Mouse (Mus musculus): ENCODE measurements around the gene Tex14. TPM values are rescaled to one million over a fixed set of nuclear protein-coding genes. Genes with fewer than 3 reads are reported as not detected.
"Not testable (repeated sequence)": the region's sequence is repeated elsewhere in the genome, so short reads cannot be mapped to it uniquely, and the experiment has no call there.

Tex14 gene
- polyA plus RNA-seq, 1 experiment: 0.98 TPM

- no peak for DNase-seq
- TF ChIP-seq POLR2A (IDR thresholded peaks at IDR 0.05; ENCODE audit: borderline replicate concordance, insufficient read depth, low read length) (no peak), CTCF (IDR thresholded peaks at IDR 0.05; ENCODE audit: borderline replicate concordance, insufficient read depth, low read depth, low read length) (no peak)
- Histone ChIP-seq H3K4me3 (replicated peaks; ENCODE audit: insufficient read depth, low read depth, low read length) (no peak overlapping the region), H3K4me1 (ENCODE audit: control insufficient read depth, insufficient read depth, low read length) (no peaks in the 10 kb centered on the region), H3K27ac (ENCODE audit: insufficient read depth, low read length) (no peak overlapping the region), H3K27me3 (ENCODE audit: control insufficient read depth, insufficient read depth, low read length) (no peaks in the 10 kb centered on the region)
- 87% methylated on average over 10 of the region's 10 CpGs for WGBS
These were observed 35.0 kb downstream of the Tex14 start for GRCm38 (mm10) chr11:87439796-87440420.

- peak; percentile 86 to 89 for DNase-seq
- WGBS: under 1% methylated on average over 32 of the region's 62 CpGs
- peak overlapping the region; percentile 53 for H3K4me3 ChIP-seq (replicated peaks; ENCODE audit: insufficient read depth, low read depth, low read length)
- H3K4me1 ChIP-seq (ENCODE audit: control insufficient read depth, insufficient read depth, low read length); H3K27me3 ChIP-seq (ENCODE audit: control insufficient read depth, insufficient read depth, low read length): not testable (repeated sequence)
- H3K27ac ChIP-seq (ENCODE audit: insufficient read depth, low read length): peak overlapping the region; percentile 66
- TF ChIP-seq POLR2A (IDR thresholded peaks at IDR 0.05; ENCODE audit: borderline replicate concordance, insufficient read depth, low read length): peak; percentile 38; the same call in 1 of the 2 replicates
These were observed 37.9 kb downstream of the Tex14 start for GRCm38 (mm10) chr11:87442643-87443372.

DNA sequence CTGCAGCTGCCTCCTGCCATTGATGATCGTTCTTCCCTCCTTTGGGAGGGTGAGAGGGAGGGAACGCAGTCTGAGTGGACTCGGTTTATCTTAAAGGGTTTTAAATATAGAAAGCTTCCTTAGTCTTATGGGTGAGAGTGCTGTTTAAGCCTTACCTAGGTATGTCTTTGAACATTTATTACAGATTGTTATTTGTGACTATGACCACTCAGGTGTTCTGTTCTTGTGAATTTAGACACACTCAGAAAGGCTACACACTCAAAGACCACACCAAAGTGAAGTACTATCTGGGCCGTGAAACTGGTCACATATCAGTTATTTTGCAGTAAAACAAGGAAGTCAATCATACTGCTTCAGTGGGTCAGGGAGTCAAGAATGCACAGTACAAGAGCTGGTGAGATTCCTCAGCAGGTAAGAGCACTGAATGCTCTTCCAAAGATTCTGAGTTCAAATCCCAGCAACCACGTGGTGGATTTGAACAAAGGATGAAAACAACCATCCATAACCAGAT is 38.6 kb downstream of the Tex14 start:
- no peaks in the 10 kb centered on the region for H3K27me3 ChIP-seq (ENCODE audit: control insufficient read depth, insufficient read depth, low read length)
- no peak overlapping the region for H3K4me3 ChIP-seq (replicated peaks; ENCODE audit: insufficient read depth, low read depth, low read length)
- no peaks in the 10 kb centered on the region; the same call in 1 of the 2 replicates for H3K4me1 ChIP-seq (ENCODE audit: control insufficient read depth, insufficient read depth, low read length)
- 0% methylated on average over 5 of the region's 5 CpGs for WGBS
- DNase-seq: peak; percentile 42 to 76
- TF ChIP-seq POLR2A (IDR thresholded peaks at IDR 0.05; ENCODE audit: borderline replicate concordance, insufficient read depth, low read length) (no peak), CTCF (IDR thresholded peaks at IDR 0.05; ENCODE audit: borderline replicate concordance, insufficient read depth, low read depth, low read length) (no peak)
- H3K27ac ChIP-seq (ENCODE audit: insufficient read depth, low read length): no peak overlapping the region; the same call in 1 of the 2 replicates

DNA sequence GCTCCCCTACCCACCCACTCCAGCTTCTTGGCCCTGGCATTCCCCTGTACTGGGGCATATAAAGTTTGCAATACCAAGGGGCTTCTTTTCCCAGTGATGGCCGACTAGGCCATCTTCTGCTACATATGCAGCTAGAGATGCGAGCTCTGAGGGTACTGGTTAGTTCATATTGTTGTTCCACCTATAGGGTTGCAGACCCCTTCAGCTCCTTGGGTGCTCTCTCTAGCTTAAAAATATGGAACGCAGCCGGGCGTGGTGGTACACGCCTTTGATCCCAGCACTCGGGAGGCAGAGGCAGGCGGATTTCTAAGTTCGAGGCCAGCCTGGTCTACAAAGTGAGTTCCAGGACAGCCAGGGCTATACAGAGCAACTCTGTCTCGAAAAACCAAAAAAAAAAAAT is 39.2 kb downstream of the Tex14 start:
- H3K27ac ChIP-seq (ENCODE audit: insufficient read depth, low read length); H3K27me3 ChIP-seq (ENCODE audit: control insufficient read depth, insufficient read depth, low read length); H3K4me1 ChIP-seq (ENCODE audit: control insufficient read depth, insufficient read depth, low read length); DNase-seq; H3K4me3 ChIP-seq (replicated peaks; ENCODE audit: insufficient read depth, low read depth, low read length): not testable (repeated sequence)
- WGBS: 67% methylated on average over 10 of the region's 10 CpGs

- H3K27me3 ChIP-seq (ENCODE audit: control insufficient read depth, insufficient read depth, low read length): no peaks in the 10 kb centered on the region; the same call in 1 of the 2 replicates
- TF ChIP-seq POLR2A (IDR thresholded peaks at IDR 0.05; ENCODE audit: borderline replicate concordance, insufficient read depth, low read length): no peak
- TF ChIP-seq CTCF (IDR thresholded peaks at IDR 0.05; ENCODE audit: borderline replicate concordance, insufficient read depth, low read depth, low read length): no peak
- no peaks in the 10 kb centered on the region; the same call in 1 of the 2 replicates for H3K4me1 ChIP-seq (ENCODE audit: control insufficient read depth, insufficient read depth, low read length)
- no peak overlapping the region for H3K4me3 ChIP-seq (replicated peaks; ENCODE audit: insufficient read depth, low read depth, low read length)
- H3K27ac ChIP-seq (ENCODE audit: insufficient read depth, low read length): no peak overlapping the region
- no peak for DNase-seq
- WGBS: 14% methylated on average over 16 of the region's 16 CpGs
These were observed 40.0 kb downstream of the Tex14 start for GRCm38 (mm10) chr11:87444735-87445428.

GRCm38 (mm10) chr11:87445593-87445992 is 40.7 kb downstream of the Tex14 start:
- DNase-seq; H3K4me1 ChIP-seq (ENCODE audit: control insufficient read depth, insufficient read depth, low read length); H3K27ac ChIP-seq (ENCODE audit: insufficient read depth, low read length); H3K4me3 ChIP-seq (replicated peaks; ENCODE audit: insufficient read depth, low read depth, low read length); H3K27me3 ChIP-seq (ENCODE audit: control insufficient read depth, insufficient read depth, low read length): not testable (repeated sequence)
- 57% methylated on average over 4 of the region's 4 CpGs for WGBS

DNA sequence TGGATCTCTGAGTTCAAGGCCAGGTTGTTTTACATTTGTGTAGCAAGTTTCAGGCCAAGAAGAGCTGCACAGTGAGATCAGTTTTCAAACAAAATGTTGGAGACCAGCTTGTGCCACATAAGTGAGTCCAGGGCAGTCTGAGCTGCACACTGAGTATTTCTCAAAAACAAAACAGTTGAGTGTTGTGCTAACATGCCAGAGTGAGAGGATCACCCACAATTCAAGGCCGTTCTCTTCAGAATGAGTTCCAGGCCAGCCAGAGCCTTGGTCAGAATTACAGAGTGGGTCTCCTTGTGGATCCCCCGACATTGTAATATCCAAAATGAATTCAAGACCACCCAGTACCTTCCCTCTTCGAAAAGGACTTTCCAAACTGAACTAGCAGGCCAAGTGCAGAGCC is 41.3 kb downstream of the Tex14 start:
- Histone ChIP-seq H3K27me3 (ENCODE audit: control insufficient read depth, insufficient read depth, low read length) (no peaks in the 10 kb centered on the region; the same call in 1 of the 2 replicates), H3K27ac (ENCODE audit: insufficient read depth, low read length) (no peak overlapping the region), H3K4me1 (ENCODE audit: control insufficient read depth, insufficient read depth, low read length) (no peaks in the 10 kb centered on the region; the same call in 1 of the 2 replicates), H3K4me3 (replicated peaks; ENCODE audit: insufficient read depth, low read depth, low read length) (no peak overlapping the region)
- no peak for DNase-seq
- WGBS: 88% methylated on average over 3 of the region's 3 CpGs
- no peak for TF ChIP-seq CTCF (IDR thresholded peaks at IDR 0.05; ENCODE audit: borderline replicate concordance, insufficient read depth, low read depth, low read length)
- TF ChIP-seq POLR2A (IDR thresholded peaks at IDR 0.05; ENCODE audit: borderline replicate concordance, insufficient read depth, low read length): no peak

GRCm38 (mm10) chr11:87447429-87447828 is 42.6 kb downstream of the Tex14 start:
- no peak for DNase-seq
- Histone ChIP-seq H3K4me3 (replicated peaks; ENCODE audit: insufficient read depth, low read depth, low read length) (no peak overlapping the region), H3K27me3 (ENCODE audit: control insufficient read depth, insufficient read depth, low read length) (no peaks in the 10 kb centered on the region; the same call in 1 of the 2 replicates), H3K4me1 (ENCODE audit: control insufficient read depth, insufficient read depth, low read length) (no peaks in the 10 kb centered on the region; the same call in 1 of the 2 replicates), H3K27ac (ENCODE audit: insufficient read depth, low read length) (no peak overlapping the region)
- TF ChIP-seq CTCF (IDR thresholded peaks at IDR 0.05; ENCODE audit: borderline replicate concordance, insufficient read depth, low read depth, low read length) (no peak), POLR2A (IDR thresholded peaks at IDR 0.05; ENCODE audit: borderline replicate concordance, insufficient read depth, low read length) (no peak)
